8 mouse cellular contexts compared by ENCODE assay signal in the genomic region with DNA sequence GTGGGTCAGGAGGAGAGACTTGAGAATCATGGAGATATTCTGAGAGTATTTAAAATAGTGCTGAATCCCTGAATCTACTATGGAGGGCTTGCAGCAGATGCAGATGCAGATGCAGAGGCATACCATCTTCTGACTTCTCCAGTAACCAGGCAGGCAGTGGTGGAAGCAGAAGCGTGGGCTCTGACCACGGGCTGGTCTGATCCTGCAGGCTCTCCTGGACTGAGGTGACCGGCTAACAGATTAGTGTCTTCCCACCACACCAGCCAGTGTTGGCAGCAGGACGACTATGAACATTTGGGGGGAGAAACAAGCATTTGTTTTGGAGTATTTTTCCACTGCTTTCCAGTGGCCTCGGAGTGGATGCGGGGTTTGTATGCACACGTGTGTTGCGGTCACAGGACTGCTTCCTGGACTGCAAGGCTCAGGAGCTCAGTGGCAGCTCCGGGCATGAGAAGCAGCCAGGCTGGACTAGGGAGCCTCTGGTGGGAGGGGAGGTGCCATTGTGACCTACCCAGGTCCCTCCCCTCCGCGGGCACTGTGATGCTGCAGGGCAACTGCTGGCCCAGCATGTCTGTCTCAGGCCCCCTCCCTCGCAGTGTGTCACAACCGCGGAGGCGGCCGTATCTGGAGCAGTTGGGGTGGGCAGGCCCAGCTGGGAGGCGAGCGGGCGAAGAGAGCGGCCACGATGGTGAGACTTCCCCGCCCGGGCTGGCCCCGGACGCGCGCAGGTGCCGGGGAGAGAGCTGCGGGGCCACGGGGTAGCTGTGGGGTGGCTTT. TPM values are rescaled to one million over a fixed set of nuclear protein-coding genes. Genes with fewer than 3 reads are reported as not detected.
DNase-seq lines count a peak whose midpoint lies in the region; ATAC-seq and TF ChIP-seq lines count a peak whose summit lies in the region.

Gene Tuba8 (plus strand): TSS at position 548 of the 777 bp plus-strand sequence.

- H3K4me2 ChIP-seq in hindbrain, embryonic 14.5 days (replicated peaks) = peak within 1 kb of the TSS; percentile 84

- H3K27me3 ChIP-seq in hindbrain, embryonic 14.5 days (ENCODE audit: control insufficient read depth, insufficient read depth, low read length) = peaks cover 20% of the 10 kb centered on the region

- H3K9me3 ChIP-seq in hindbrain, embryonic 14.5 days (ENCODE audit: control insufficient read depth, low read length) = no peaks in the 10 kb centered on the region

- peak within 1 kb of the TSS; percentile 86 for H3K4me3 ChIP-seq in gastrocnemius, adult 2 months
- peak within 1 kb of the TSS; percentile 41 for H3K4me3 ChIP-seq in hindbrain, embryonic 14.5 days (replicated peaks; ENCODE audit: low read length)

- ATAC-seq in activated CD4-positive, CD25-positive, alpha-beta regulatory T cell, adult 4 months = peak; percentile 29
- ATAC-seq in common myeloid progenitor, adult 5-6 weeks (replicated peaks; ENCODE audit: low read depth, poor library complexity, severe bottlenecking) = peak; percentile 69
- ATAC-seq in hindbrain, embryonic 14.5 days (ENCODE audit: low FRiP score) = peak; percentile 74

- peak within 1 kb of the TSS; percentile 97 for H3K27ac ChIP-seq in gastrocnemius, adult 2 months
- no peak within 1 kb of the TSS for H3K27ac ChIP-seq in hindbrain, embryonic 14.5 days

- 6% methylated on average over 30 of the region's 30 CpGs for WGBS in hindbrain, embryonic 14.5 days

- peaks cover 9% of the 10 kb centered on the region; the same call in 1 of the 2 replicates for H3K4me1 ChIP-seq in hindbrain, embryonic 14.5 days (replicated peaks; ENCODE audit: control insufficient read depth, insufficient read depth, low read length)

- intact Hi-C loops in gastrocnemius, adult 2 months (cut with DNase I) = no loop called here

- peak within 1 kb of the TSS; percentile 55 for H3K9ac ChIP-seq in hindbrain, embryonic 14.5 days

- no peak for TF ChIP-seq CTCF in gastrocnemius, adult 2 months (IDR thresholded peaks at IDR 0.05)

- peak; percentile 94 for DNase-seq in gastrocnemius, adult 2 months
- no peak for DNase-seq in hindbrain, embryonic 14.5 days (ENCODE audit: low spot score)
- DNase-seq in layer of hippocampus, postnatal 36 days = peak; percentile 27 to 34
- DNase-seq in lung, postnatal 10 days = peak; percentile 69
- DNase-seq in ovary, postnatal 10 days (ENCODE audit: low spot score) = peak; percentile 5
- peak; percentile 71 for DNase-seq in thymus, postnatal 4 days

- no peaks in the 10 kb centered on the region for H3K36me3 ChIP-seq in hindbrain, embryonic 14.5 days (replicated peaks; ENCODE audit: control insufficient read depth, insufficient read depth)

RNA-seq across cellular contexts. Expression of gene Tuba8, which starts in this region (rescaled TPM):
- under 1 TPM; 0.42 to 0.51 TPM for polyA plus RNA-seq in activated CD4-positive, CD25-positive, alpha-beta regulatory T cell, adult 4 months (2017; shearing (Covaris generic))
- total RNA-seq in common myeloid progenitor, adult 5-6 weeks (2017) = 34.6 and 40.7 TPM in 2 replicates
- total RNA-seq in gastrocnemius, adult 2 months (2021) = 100 to 1,000 TPM; 201 to 248 TPM
- 1.0 and 1.4 TPM in 2 replicates for polyA plus RNA-seq in hindbrain, embryonic 14.5 days (2014; fragmentation: Nextera tagmentation; extraction: Ambion mirVana)
- 1 to 10 TPM; 4.9 to 6.9 TPM for total RNA-seq in layer of hippocampus, postnatal 36 days (2021)

Comparison
In these comparisons a context has a peak if more than half of its experiments do, and no peak if none do; other contexts are left out.
1. Peak in ATAC-seq in activated CD4-positive, CD25-positive, alpha-beta regulatory T cell, adult 4 months; RNA of the gene not detected or under 1 TPM.